Mouse (Mus musculus) MEL (cell line): ENCODE data around the gene Map3k19. TPM values are rescaled to one million over a fixed set of nuclear protein-coding genes. Genes with fewer than 3 reads are reported as not detected.

Experiments
- DNase-seq: peaks from one replicate; pipeline ENCODE4 v3.0.0; 2011; ENCODE audit warnings: low read depth, low spot score
- H3K27ac ChIP-seq: 2 replicates; pipeline ENCODE4 v1.5.1; 2012; ENCODE audit warnings: low read depth, mild to moderate bottlenecking, control low read depth, low read length, moderate library complexity; ENCODE audit not compliant: control insufficient read depth
- H3K27me3 ChIP-seq, 2 experiments: fragments of 150-350 bp in 1 of 2; sonication (generic) in 1 of 2; 2 replicates each; pipeline ENCODE4 v1.6.1; 2012; ENCODE audit warnings: low read length in 2 of 2, mild to moderate bottlenecking in 2 of 2, improper control_type of control experiment in 1 of 2, moderate library complexity in 1 of 2; ENCODE audit not compliant: insufficient read depth in 2 of 2, control insufficient read depth in 1 of 2
- H3K36me3 ChIP-seq, 2 experiments: 2 replicates each; pipeline ENCODE4 v1.6.1; 2012 to 2014; ENCODE audit warnings: low read length in 2 of 2, improper control_type of control experiment in 1 of 2, inconsistent platforms in 1 of 2, mild to moderate bottlenecking in 1 of 2; ENCODE audit not compliant: insufficient read depth in 2 of 2, control insufficient read depth in 1 of 2
- H3K4me1 ChIP-seq, 2 experiments: fragments of 150-350 bp in 1 of 2; sonication (generic) in 1 of 2; 2 replicates each; pipeline ENCODE4 v1.6.1; 2012; ENCODE audit warnings: low read length in 2 of 2, improper control_type of control experiment in 1 of 2, mild to moderate bottlenecking in 1 of 2; ENCODE audit not compliant: insufficient read depth in 2 of 2, control insufficient read depth in 1 of 2
- H3K4me3 ChIP-seq, 2 experiments: fragments of 150-350 bp in 1 of 2; sonication (generic) in 1 of 2; 2 replicates each; pipeline ENCODE4 v1.5.1; 2012; ENCODE audit warnings: low read depth in 2 of 2, low read length in 2 of 2, mild to moderate bottlenecking in 2 of 2, moderate library complexity in 2 of 2, control low read depth in 1 of 2, improper control_type of control experiment in 1 of 2; ENCODE audit not compliant: control insufficient read depth in 1 of 2, insufficient read depth in 1 of 2
- H3K79me2 ChIP-seq: 2 replicates; pipeline ENCODE4 v1.6.1; 2012; ENCODE audit warnings: mild to moderate bottlenecking, low read length, moderate library complexity; ENCODE audit not compliant: control insufficient read depth, poor library complexity, insufficient read depth
- H3K9ac ChIP-seq: 2 replicates; pipeline ENCODE4 v1.6.1; 2012; ENCODE audit warnings: low read depth, mild to moderate bottlenecking, control low read depth, low read length, moderate library complexity; ENCODE audit not compliant: control insufficient read depth, poor library complexity, severe bottlenecking
- H3K9me3 ChIP-seq: fragments of 150-350 bp; sonication (generic); replicated peaks from 2 replicates; pipeline ENCODE4 v1.6.1; 2012; ENCODE audit warnings: mild to moderate bottlenecking, low read length, improper control_type of control experiment, moderate library complexity; ENCODE audit not compliant: insufficient read depth
- CHD2 ChIP-seq: IDR thresholded peaks from 2 replicates; pipeline ENCODE4 v1.6.1; 2011; ENCODE audit warnings: low read length, improper control_type of control experiment
- CTCF ChIP-seq, 3 experiments: IDR thresholded peaks in 2 of 3; conservative IDR thresholded peaks in 1 of 3; 2 replicates each; pipeline ENCODE4 v1.5.1; 2011 to 2012; ENCODE audit warnings: low read length in 3 of 3, low read depth in 2 of 3, mild to moderate bottlenecking in 2 of 3, improper control_type of control experiment in 1 of 3, inconsistent platforms in 1 of 3, mixed read lengths in 1 of 3, moderate library complexity in 1 of 3; ENCODE audit not compliant: control insufficient read depth in 1 of 3, insufficient read depth in 1 of 3, poor library complexity in 1 of 3, severe bottlenecking in 1 of 3
- E2F4 ChIP-seq: IDR thresholded peaks from 2 replicates; pipeline ENCODE4 v1.6.1; 2011; ENCODE audit warnings: low read depth, low read length, improper control_type of control experiment, borderline replicate concordance
- EP300 ChIP-seq, 2 experiments: IDR thresholded peaks; 2 replicates each; pipeline ENCODE4 v1.6.1; 2011; ENCODE audit warnings: improper control_type of control experiment in 2 of 2, low read length in 2 of 2, low read depth in 1 of 2, mild to moderate bottlenecking in 1 of 2
- GATA1 ChIP-seq: IDR thresholded peaks from 2 replicates; pipeline ENCODE4 v1.6.1; 2011; ENCODE audit warnings: low read depth, low read length, improper control_type of control experiment
- HCFC1 ChIP-seq: IDR thresholded peaks from 2 replicates; pipeline ENCODE4 v1.6.1; 2012; ENCODE audit warnings: low read depth, mild to moderate bottlenecking, inconsistent platforms, low read length, improper control_type of control experiment, moderate library complexity
- MAFK ChIP-seq: IDR thresholded peaks from 2 replicates; pipeline ENCODE4 v1.6.1; 2011; ENCODE audit warnings: low read depth, mild to moderate bottlenecking, low read length, improper control_type of control experiment, borderline replicate concordance
- MYB ChIP-seq: IDR thresholded peaks from 2 replicates; pipeline ENCODE4 v1.6.1; 2011; ENCODE audit warnings: mild to moderate bottlenecking, low read depth, low read length, improper control_type of control experiment
- MYC ChIP-seq: IDR thresholded peaks from 2 replicates; pipeline ENCODE4 v1.6.1; 2011; ENCODE audit warnings: low read depth, mild to moderate bottlenecking, low read length, improper control_type of control experiment, moderate library complexity
- NELFE ChIP-seq: IDR thresholded peaks from 2 replicates; pipeline ENCODE4 v1.6.1; 2011; ENCODE audit warnings: low read depth, low read length, improper control_type of control experiment
- NRF1 ChIP-seq: IDR thresholded peaks from 2 replicates; pipeline ENCODE4 v1.6.1; 2014; ENCODE audit warnings: low read depth, mild to moderate bottlenecking, inconsistent platforms, low read length, improper control_type of control experiment, moderate library complexity; ENCODE audit not compliant: poor library complexity, insufficient read depth, severe bottlenecking
- POLR2A ChIP-seq, 2 experiments: IDR thresholded peaks; 2 replicates each; pipeline ENCODE4 v1.6.1; 2011 to 2012; ENCODE audit warnings: low read length in 2 of 2, mild to moderate bottlenecking in 2 of 2, control low read depth in 1 of 2, improper control_type of control experiment in 1 of 2, low read depth in 1 of 2, moderate library complexity in 1 of 2; ENCODE audit not compliant: control insufficient read depth in 1 of 2, insufficient read depth in 1 of 2, poor library complexity in 1 of 2
- RCOR1 ChIP-seq: IDR thresholded peaks from 2 replicates; pipeline ENCODE4 v1.6.1; 2012; ENCODE audit warnings: low read depth, mild to moderate bottlenecking, inconsistent platforms, low read length, improper control_type of control experiment
- SIN3A ChIP-seq: IDR thresholded peaks from 2 replicates; pipeline ENCODE4 v1.6.1; 2012; ENCODE audit warnings: low read length, improper control_type of control experiment, inconsistent platforms
- ZMIZ1 ChIP-seq: IDR thresholded peaks from 2 replicates; pipeline ENCODE4 v1.6.1; 2012; ENCODE audit warnings: low read depth, mild to moderate bottlenecking, inconsistent platforms, low read length, improper control_type of control experiment, moderate library complexity
- polyA plus RNA-seq, 2 experiments: library from polyadenylated mRNA; stranded (reverse) in 1 of 2; unstranded in 1 of 2; fragments of >175 nt in 1 of 2; fragments of >200 nt in 1 of 2; gene quantifications; 2 replicates each; pipeline versions ENCODE4 v1.2.1 to v1.2.4; 2012; ENCODE audit warnings: low replicate concordance in 2 of 2, low read depth in 1 of 2; ENCODE audit not compliant: insufficient read length in 2 of 2, insufficient read depth in 1 of 2, missing spikeins in 1 of 2
- total RNA-seq: library from RNA; depleted of rRNA; stranded (reverse); fragments of 300-350 nt; gene quantifications from 2 replicates; pipeline ENCODE4 v1.2.3, GENCODE M21; 2012; rRNA removed

The Map3k19 gene
- total RNA-seq (not detected in 2 replicates), polyA plus RNA-seq (not detected)

- H3K9me3 ChIP-seq: no peaks in the 10 kb centered on the region
- DNase-seq: no peak
- no peaks in the 10 kb centered on the region for H3K27me3 ChIP-seq
- no peak within 1 kb of the TSS for H3K9ac ChIP-seq
- TF ChIP-seq MAFK (no peak), ZMIZ1 (no peak)
- TF ChIP-seq, all 39 proteins: peak for 0
- Histone ChIP-seq H3K4me3 (no peak within 1 kb of the TSS), H3K4me1 (peaks cover 0 to 4% of the 10 kb centered on the region in 2 experiments; a peak in 3 of 4 replicates), H3K79me2 (no peaks in the 10 kb centered on the region), H3K36me3 (no peaks in the 10 kb centered on the region; a peak in 2 of 4 replicates), H3K27ac (no peak within 1 kb of the TSS)
Measured at GRCm38 (mm10) chr1:127854486-127855222, at the start of gene Map3k19. TSS of gene Map3k19 (minus strand) at chr1:127855031.

- no peak for TF ChIP-seq CHD2
- TF ChIP-seq E2F4: no peak
- TF ChIP-seq NRF1: no peak
- TF ChIP-seq POLR2A (IDR thresholded peaks at IDR 0.05; ENCODE audit: control insufficient read depth in 1 of 2, insufficient read depth in 1 of 2, low read depth in 1 of 2, low read length in 2 of 2, poor library complexity in 1 of 2): no peak
- no peak for TF ChIP-seq CTCF (IDR thresholded peaks at IDR 0.05 in 2 of 3, conservative IDR thresholded peaks at IDR 0.05 in 1 of 3; ENCODE audit: control insufficient read depth in 1 of 3, insufficient read depth in 1 of 3, low read depth in 2 of 3, low read length in 3 of 3, poor library complexity in 1 of 3, severe bottlenecking in 1 of 3)
- no peak for TF ChIP-seq SIN3A
- no peak for TF ChIP-seq RCOR1
- TF ChIP-seq ZMIZ1: no peak
- TF ChIP-seq NELFE: no peak
- no peak for TF ChIP-seq HCFC1
- no peak for TF ChIP-seq MYB
- TF ChIP-seq GATA1: no peak
- TF ChIP-seq, all 39 proteins: peak for 0
- peaks cover 0 to 15% of the 10 kb centered on the region in 2 experiments; a peak in 3 of 4 replicates for H3K36me3 ChIP-seq
- no peak overlapping the region for H3K27ac ChIP-seq
Measured at GRCm38 (mm10) chr1:127899401-127899800, 44.6 kb upstream of the Map3k19 start.

GRCm38 (mm10) chr1:127869276-127869675 lies 14.4 kb upstream of the Map3k19 start:
- peaks cover 2 to 10% of the 10 kb centered on the region in 2 experiments for H3K36me3 ChIP-seq
- TF ChIP-seq HCFC1 (no peak), MYC (no peak), EP300 (IDR thresholded peaks at IDR 0.05; ENCODE audit: low read depth in 1 of 2, low read length in 2 of 2) (0 out of 4 replicates have a peak, but pooled peaks of 1 of the 2 experiments have one; percentile 17)
- peak overlapping the region; percentile 73 for H3K27ac ChIP-seq
- peak overlapping the region; percentile 78 for H3K9ac ChIP-seq
- H3K4me3 ChIP-seq: peak overlapping the region; percentile 81 to 93
- no peaks in the 10 kb centered on the region for H3K9me3 ChIP-seq
- peaks cover 0 to 11% of the 10 kb centered on the region in 2 experiments for H3K4me1 ChIP-seq
- peak; percentile 41 for DNase-seq
- no peaks in the 10 kb centered on the region for H3K27me3 ChIP-seq
- peaks cover 15% of the 10 kb centered on the region for H3K79me2 ChIP-seq

More at GRCm38 (mm10) chr1:127899401-127899800, 44.6 kb upstream of the Map3k19 start:
- no peaks in the 10 kb centered on the region for H3K79me2 ChIP-seq
- no peaks in the 10 kb centered on the region for H3K4me1 ChIP-seq
- H3K9ac ChIP-seq: no peak overlapping the region
- no peaks in the 10 kb centered on the region for H3K9me3 ChIP-seq
- no peaks in the 10 kb centered on the region for H3K27me3 ChIP-seq
- no peak for DNase-seq
- H3K4me3 ChIP-seq: no peak overlapping the region
